Mouse (Mus musculus) small intestine, adult 10 weeks (tissue): ENCODE results near the gene Trmt11. TPM values are rescaled to one million over a fixed set of nuclear protein-coding genes. Genes with fewer than 3 reads are reported as not detected.

Experiments
- polyA plus RNA-seq: library from polyadenylated mRNA; stranded (reverse); fragments of 350-450 nt; fragmentation: Illumina TruSeq; extraction: RNeasy Lipid Tissue Mini Kit (QIAGEN cat#74804); gene quantifications from one replicate; pipeline ENCODE4 v1.2.3, GENCODE M21; 2014; ENCODE audit warnings: low replicate concordance

Gene Trmt11
- polyA plus RNA-seq = 26.9 TPM

GRCm38 (mm10) chr10:30600542-30600966 lies at the start of gene Trmt11:
Gene Trmt11 (minus strand): TSS chr10:30600749.

GRCm38 (mm10) chr10:30629513-30629912 lies 29.0 kb upstream of the Trmt11 start, which contains the start of gene Hint3:
Gene Hint3 (minus strand): TSS chr10:30629632.

Other genes with a start within 250 kb of the Trmt11 start
- gene Hint3, start 28.9 kb upstream of the Trmt11 start, polyA plus RNA-seq = 72.1 TPM
- gene Ncoa7, start 202.6 kb upstream of the Trmt11 start, polyA plus RNA-seq = 80.7 TPM
- 4.2 TPM for gene Hey2, start 242.1 kb upstream of the Trmt11 start, polyA plus RNA-seq